14 mouse cellular contexts compared by ENCODE assay signal in the genomic region with DNA sequence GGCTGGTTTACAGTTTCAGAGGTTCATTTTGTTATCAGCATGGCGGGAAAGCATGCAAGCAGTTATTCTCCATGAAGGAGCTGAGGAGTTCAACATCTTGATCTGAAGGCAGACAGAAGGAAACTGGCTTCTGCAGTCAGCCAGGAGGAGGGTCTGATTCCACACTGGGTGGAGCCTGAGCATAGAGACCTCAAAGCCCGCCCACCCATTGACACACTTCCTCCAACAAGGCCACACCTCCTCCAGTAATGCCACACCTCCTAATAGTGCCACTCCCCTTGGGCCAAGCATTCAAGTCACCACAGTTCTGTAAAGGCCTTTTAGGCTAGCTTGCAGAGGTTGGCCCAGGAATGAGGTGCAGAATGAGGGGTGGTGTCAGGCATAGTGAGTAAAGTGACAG.
DNase-seq lines count a peak whose midpoint lies in the region; ATAC-seq and TF ChIP-seq lines count a peak whose summit lies in the region.
"Had no signal": no experiment of that assay in that cellular context is flagged by ENCODE, and none has a peak within 500 bp of the region (broad histone marks: within the 10 kb centered on the region; RNA-seq: fewer than 3 reads in every experiment).

No protein-coding gene starts in this region.

- H3K9ac ChIP-seq in ES-E14 (ENCODE audit: insufficient read depth, low read depth, low read length, poor library complexity, severe bottlenecking), result no peak overlapping the region
- H3K9ac ChIP-seq: embryonic facial prominence, embryonic 12.5 days; hindbrain, embryonic 12.5 days had no signal

- peak; percentile 68 for ATAC-seq in megakaryocyte progenitor cell, adult 5-6 weeks (replicated peaks; ENCODE audit: poor library complexity)
- no peak for ATAC-seq in activated CD4-positive, CD25-positive, alpha-beta regulatory T cell, adult 4 months
- ATAC-seq: intestine, embryonic 16.5 days had no signal

- no peak overlapping the region for H3K4me3 ChIP-seq in ES-E14 (ENCODE audit: insufficient read depth in 1 of 2, low read depth in 1 of 2, low read length in 2 of 2, poor library complexity in 1 of 2, severe bottlenecking in 1 of 2)
- H3K4me3 ChIP-seq: embryonic facial prominence, embryonic 12.5 days; hindbrain, embryonic 12.5 days; megakaryocyte, embryonic 14.5 days had no signal

- H3K9me3 ChIP-seq in ES-E14 (ENCODE audit: control insufficient read depth, insufficient read depth, low read depth, low read length), result no peaks in the 10 kb centered on the region
- H3K9me3 ChIP-seq: embryonic facial prominence, embryonic 12.5 days; hindbrain, embryonic 12.5 days had no signal

- in situ Hi-C loops in ES-E14 (cut with MboI; ENCODE audit: low sequenced_read_pairs in 2 of 2, unreplicated experiment in 2 of 2), result no loop called here

- no peak overlapping the region for H3K27ac ChIP-seq in ES-E14 (ENCODE audit: insufficient read depth, low read depth, low read length, poor library complexity, severe bottlenecking)
- H3K27ac ChIP-seq: embryonic facial prominence, embryonic 12.5 days; hindbrain, embryonic 12.5 days; kidney, postnatal 0 days had no signal

- H3K4me1 ChIP-seq in ES-E14 (ENCODE audit: control insufficient read depth in 2 of 2, insufficient read depth in 2 of 2, low read length in 2 of 2, poor library complexity in 1 of 2), result no peaks in the 10 kb centered on the region

- peak; percentile 30 for DNase-seq in lung, postnatal 36 days
- no peak for DNase-seq in lung, postnatal 14 days
- peak; percentile 16 for DNase-seq in ES-E14 (ENCODE audit: low read depth, low spot score)
- peak; percentile 46 for DNase-seq in liver
- DNase-seq in kidney, postnatal 36 days, result no peak
- DNase-seq: cerebellum, adult 18-20 months; thymus, postnatal 25 days had no signal

- no peaks in the 10 kb centered on the region for H3K36me3 ChIP-seq in ES-E14 (ENCODE audit: control insufficient read depth, insufficient read depth, low read length, poor library complexity, severe bottlenecking)
- H3K36me3 ChIP-seq: embryonic facial prominence, embryonic 12.5 days; hindbrain, embryonic 12.5 days had no signal

TF ChIP-seq in ES-E14, 5 proteins besides CTCF, POLR2A, EP300 and RAD21:
- no peak for TF ChIP-seq CHD2 (IDR thresholded peaks at IDR 0.05; ENCODE audit: low read depth, low read length)

Comparison
In these comparisons a context has a peak if more than half of its experiments do, and no peak if none do; other contexts are left out.
1. DNase-seq: peak in lung, postnatal 36 days (single experiment), ES-E14 (single experiment) and liver (single experiment); none in lung, postnatal 14 days (single experiment) and kidney, postnatal 36 days (0 of 2).